Mouse (Mus musculus) forebrain, embryonic 10.5 days (tissue): Measurements from ENCODE around the gene Mab21l2. TPM values are rescaled to one million over a fixed set of nuclear protein-coding genes. Genes with fewer than 3 reads are reported as not detected.

ENCODE experiments used
- DNase-seq: peaks from one replicate; pipeline ENCODE4 v3.0.0-alpha.2; 2017; ENCODE audit warnings: low spot score; ENCODE audit errors: extremely low spot score
- H3K27ac ChIP-seq: fragments of 300-500 bp; sonication (generic); 2 replicates; pipeline ENCODE4 v1.5.1; 2016; ENCODE audit warnings: mild to moderate bottlenecking
- H3K27me3 ChIP-seq: fragments of 300-500 bp; sonication (generic); 2 replicates; pipeline ENCODE4 v1.6.1; 2016; ENCODE audit warnings: mild to moderate bottlenecking; ENCODE audit not compliant: poor library complexity, severe bottlenecking
- H3K36me3 ChIP-seq: fragments of 300-500 bp; sonication (generic); replicated peaks from 2 replicates; pipeline ENCODE4 v1.6.1; 2016; ENCODE audit warnings: mild to moderate bottlenecking, moderate library complexity
- H3K4me1 ChIP-seq: fragments of 300-500 bp; sonication (generic); 2 replicates; pipeline ENCODE4 v1.6.1; 2016
- H3K4me3 ChIP-seq: fragments of 300-500 bp; sonication (generic); 2 replicates; pipeline ENCODE4 v1.5.1; 2016; ENCODE audit warnings: mild to moderate bottlenecking, moderate library complexity
- H3K9me3 ChIP-seq: fragments of 300-500 bp; sonication (generic); 2 replicates; pipeline ENCODE4 v1.6.1; 2016; ENCODE audit warnings: mild to moderate bottlenecking, moderate library complexity
- WGBS: fragments of 180-500 bp; shearing (Covaris S2); methylation state at CpG from one replicate; pipeline ENCODE4 v1.1.7; 2016; 5-methylcytosine and 5-hydroxymethylcytosine counted together
- polyA plus RNA-seq: library from polyadenylated mRNA; unstranded; fragments of >200 nt; fragmentation: Nextera tagmentation; extraction: Ambion mirVana; gene quantifications from 2 replicates; pipeline ENCODE4 v1.2.1, GENCODE M21; 2016

Mab21l2 gene
- polyA plus RNA-seq: 8.4 and 14.7 TPM in 2 replicates

DNA sequence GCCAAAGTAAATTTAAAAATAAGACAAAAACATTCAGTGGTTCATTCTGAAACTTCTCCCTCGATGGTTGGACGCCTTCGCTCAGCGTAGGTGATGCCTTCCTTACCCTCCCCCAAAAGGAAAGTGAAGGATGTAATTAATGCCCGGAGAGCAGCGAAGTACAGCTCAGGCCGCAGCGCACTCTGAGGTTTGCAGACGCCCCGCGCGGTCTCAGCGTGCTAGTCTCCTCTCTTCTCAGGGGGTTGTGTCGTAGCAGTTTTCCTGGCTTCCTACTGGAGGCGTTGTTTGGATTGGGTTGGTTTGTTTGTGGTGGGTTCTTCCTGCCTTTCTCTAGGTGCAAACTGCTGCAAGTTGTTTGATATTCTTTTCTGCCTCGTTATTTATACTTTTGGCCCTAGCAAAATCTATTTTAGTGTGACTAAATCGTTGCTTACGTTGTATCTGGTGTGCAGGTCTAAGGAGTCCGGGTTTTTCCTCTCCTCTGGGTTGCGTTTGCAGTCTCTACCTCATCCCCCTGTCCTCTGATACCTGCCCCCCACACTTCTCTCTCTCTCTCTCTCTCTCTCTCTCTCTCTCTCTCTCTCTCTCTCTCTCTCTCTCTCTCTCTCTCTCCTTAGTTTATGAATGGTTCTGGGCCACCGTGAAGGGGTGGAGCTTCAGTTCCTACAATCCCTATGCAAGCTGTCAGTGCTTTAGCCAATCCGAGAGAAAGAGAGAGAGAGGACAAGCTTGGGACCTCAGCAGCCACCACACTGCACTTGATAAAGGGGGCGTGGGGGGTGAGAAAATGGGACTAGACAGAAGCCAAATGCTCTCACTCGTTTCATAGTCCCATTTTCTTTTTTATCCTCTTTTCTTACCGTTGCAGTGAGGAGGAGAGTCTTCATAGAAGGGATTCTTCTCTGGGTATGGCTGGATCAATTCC lies at the start of gene Mab21l2:
Gene Mab21l2, minus strand, starts transcription at position 539 of the 925 bp plus-strand sequence.
- no peaks in the 10 kb centered on the region for H3K36me3 ChIP-seq
- H3K4me1 ChIP-seq: peaks cover 58% of the 10 kb centered on the region
- WGBS: 0% methylated on average over 25 of the region's 25 CpGs
- peaks cover 100% of the 10 kb centered on the region for H3K27me3 ChIP-seq
- H3K27ac ChIP-seq: peak within 1 kb of the TSS; percentile 77
- H3K9me3 ChIP-seq: no peaks in the 10 kb centered on the region
- H3K4me3 ChIP-seq: peak within 1 kb of the TSS; percentile 55
- peak; percentile 58 for DNase-seq

DNA sequence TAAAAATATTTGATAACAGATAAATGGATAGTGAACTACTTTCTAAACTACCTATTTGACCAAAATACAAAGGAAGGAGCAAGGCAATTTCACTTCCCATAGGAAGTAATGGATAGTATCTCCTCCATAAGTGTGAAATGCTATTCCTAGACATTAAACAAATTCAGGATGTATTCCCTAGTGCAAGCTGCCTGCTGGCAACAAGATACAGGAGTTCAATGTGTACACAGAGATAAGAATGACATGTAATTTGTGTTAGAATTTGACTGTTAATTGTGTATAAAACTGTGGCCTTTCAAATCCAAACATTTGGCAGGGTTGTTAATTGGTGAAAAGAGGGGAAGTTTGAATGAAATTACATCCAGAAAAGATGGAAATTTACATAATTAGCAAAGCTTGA lies 26.9 kb upstream of the Mab21l2 start:
- H3K36me3 ChIP-seq: no peaks in the 10 kb centered on the region
- no peak for DNase-seq
- no peak overlapping the region for H3K4me3 ChIP-seq
- H3K9me3 ChIP-seq: no peaks in the 10 kb centered on the region
- no peak overlapping the region for H3K27ac ChIP-seq
- H3K4me1 ChIP-seq: peaks cover 24% of the 10 kb centered on the region
- peaks cover 100% of the 10 kb centered on the region for H3K27me3 ChIP-seq

DNA sequence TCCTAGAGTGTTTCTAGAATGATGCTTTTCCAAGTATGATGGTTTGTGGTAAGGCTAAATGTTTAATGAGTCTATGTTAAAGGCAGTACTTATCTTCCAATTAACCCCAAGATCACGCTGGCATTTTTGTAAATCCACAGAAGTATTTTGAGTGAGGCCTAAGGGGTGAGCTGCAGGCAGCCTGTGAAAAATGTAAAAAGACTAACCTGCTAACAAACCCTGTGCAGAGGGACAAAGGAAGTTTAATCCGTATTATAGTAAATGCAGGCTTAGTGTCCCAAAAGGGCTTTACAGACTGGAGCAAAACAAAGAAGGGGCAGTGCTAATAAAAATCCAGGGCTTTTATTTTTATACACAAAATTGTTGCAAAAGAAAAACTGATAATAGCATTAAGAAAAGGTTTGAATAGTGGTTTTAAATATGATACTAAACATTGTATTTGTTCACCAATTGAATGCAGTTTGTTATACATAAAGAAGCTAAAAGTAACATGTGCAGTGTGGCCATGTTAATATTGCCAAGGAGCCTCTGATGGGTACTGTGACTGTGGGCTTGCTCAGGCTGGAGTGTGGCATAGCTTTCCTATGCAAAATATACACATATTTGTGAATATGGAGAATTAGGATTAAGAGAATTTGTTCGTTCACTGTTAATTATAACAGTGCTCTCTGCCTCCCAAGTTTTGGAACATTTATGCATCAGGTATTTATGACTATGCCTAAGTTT lies 24.3 kb upstream of the Mab21l2 start:
- H3K9me3 ChIP-seq: no peaks in the 10 kb centered on the region
- peaks cover 24% of the 10 kb centered on the region for H3K4me1 ChIP-seq
- DNase-seq: no peak
- no peak overlapping the region for H3K27ac ChIP-seq
- no peak overlapping the region for H3K4me3 ChIP-seq
- H3K27me3 ChIP-seq: peaks cover 100% of the 10 kb centered on the region
- 15% methylated on average over 3 of the region's 3 CpGs for WGBS
- no peaks in the 10 kb centered on the region for H3K36me3 ChIP-seq

DNA sequence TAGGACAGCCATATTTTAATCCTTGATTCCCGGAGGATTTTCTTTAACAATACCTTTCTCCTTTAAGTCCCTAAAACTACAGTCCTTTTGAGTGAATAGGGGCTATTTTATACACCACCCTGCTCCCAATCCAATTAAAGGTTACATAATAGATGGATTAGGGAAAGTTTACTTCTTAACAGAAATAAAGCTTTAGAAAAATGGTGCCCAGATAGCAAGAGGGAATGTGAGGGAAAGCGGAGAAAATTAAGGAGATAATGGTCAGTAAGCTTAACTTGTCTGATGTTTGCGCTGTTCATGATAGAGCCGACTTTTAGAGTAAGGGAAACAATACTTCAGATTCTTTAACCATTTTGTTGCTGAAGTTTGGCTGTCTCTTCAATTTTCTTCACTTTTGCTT lies 23.1 kb upstream of the Mab21l2 start:
- 8% methylated on average over 4 of the region's 4 CpGs for WGBS
- peaks cover 24% of the 10 kb centered on the region for H3K4me1 ChIP-seq
- no peaks in the 10 kb centered on the region for H3K9me3 ChIP-seq
- no peak for DNase-seq
- H3K4me3 ChIP-seq: no peak overlapping the region
- peaks cover 100% of the 10 kb centered on the region for H3K27me3 ChIP-seq
- H3K36me3 ChIP-seq: no peaks in the 10 kb centered on the region
- no peak overlapping the region for H3K27ac ChIP-seq

DNA sequence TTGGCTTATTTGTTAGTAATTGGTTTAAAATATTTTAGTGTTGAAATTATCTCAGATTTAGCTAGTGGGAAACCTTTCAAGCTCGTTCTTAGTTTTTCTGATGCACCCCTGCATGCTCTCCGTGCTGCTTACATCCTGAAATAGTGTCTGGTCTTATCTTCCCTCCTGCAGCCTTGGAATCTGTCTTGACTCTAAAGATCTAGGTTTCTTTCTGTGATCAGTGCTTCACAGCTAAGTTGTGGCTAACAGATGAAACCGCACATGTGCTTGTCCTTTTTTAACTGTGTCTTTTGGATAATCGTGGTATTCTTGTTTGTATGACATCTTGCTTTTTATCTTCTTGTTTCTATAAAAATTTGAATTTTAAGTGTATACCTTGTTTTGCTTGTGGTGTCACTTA lies 18.9 kb upstream of the Mab21l2 start:
- DNase-seq: no peak
- Histone ChIP-seq H3K27me3 (peaks cover 100% of the 10 kb centered on the region), H3K4me3 (no peak overlapping the region), H3K27ac (no peak overlapping the region), H3K4me1 (peaks cover 16% of the 10 kb centered on the region), H3K36me3 (no peaks in the 10 kb centered on the region), H3K9me3 (no peaks in the 10 kb centered on the region)
- 79% methylated on average over 4 of the region's 4 CpGs for WGBS

DNA sequence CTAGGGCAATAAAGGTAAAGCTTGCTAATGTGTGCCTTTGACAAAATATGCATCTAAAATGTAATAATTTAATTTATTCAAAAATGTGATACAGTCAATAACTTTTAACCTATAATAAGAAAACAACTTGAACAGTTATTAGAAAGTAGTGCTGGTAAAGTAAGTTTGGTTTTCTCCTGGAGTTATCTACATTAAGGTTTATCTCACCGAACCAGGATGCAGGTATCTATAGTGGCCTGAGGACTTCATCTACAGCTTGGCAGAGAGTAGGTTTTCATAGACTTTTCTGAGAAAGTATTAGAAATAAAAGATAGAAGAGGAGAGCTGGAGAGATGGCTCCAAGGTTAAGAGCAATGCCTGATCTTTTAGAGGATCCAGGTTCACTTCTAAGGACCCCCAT lies 13.0 kb upstream of the Mab21l2 start:
- H3K9me3 ChIP-seq: no peaks in the 10 kb centered on the region
- no peak overlapping the region for H3K27ac ChIP-seq
- no peak overlapping the region for H3K4me3 ChIP-seq
- 91% methylated on average over 1 of the region's 1 CpGs for WGBS
- H3K4me1 ChIP-seq: no peaks in the 10 kb centered on the region
- H3K27me3 ChIP-seq: peaks cover 100% of the 10 kb centered on the region
- DNase-seq: no peak
- no peaks in the 10 kb centered on the region for H3K36me3 ChIP-seq

DNA sequence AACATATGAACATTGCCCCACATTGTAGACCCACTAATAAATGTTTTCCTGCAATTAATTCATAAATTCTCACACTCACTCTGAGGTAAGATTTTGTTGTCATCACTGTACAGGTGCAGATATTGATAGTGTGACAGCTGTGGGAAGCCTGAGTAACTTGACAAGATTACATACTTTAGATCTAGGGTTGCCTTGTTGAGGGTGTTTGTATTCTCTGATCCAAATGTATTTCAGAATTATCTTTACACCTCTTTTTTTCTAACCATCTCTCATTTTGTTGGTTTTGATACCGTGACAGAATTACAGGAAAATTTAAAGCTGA lies 12.6 kb upstream of the Mab21l2 start:
- 89% methylated on average over 1 of the region's 1 CpGs for WGBS
- no peak overlapping the region for H3K27ac ChIP-seq
- H3K4me3 ChIP-seq: no peak overlapping the region
- H3K9me3 ChIP-seq: no peaks in the 10 kb centered on the region
- no peaks in the 10 kb centered on the region for H3K4me1 ChIP-seq
- H3K27me3 ChIP-seq: peaks cover 100% of the 10 kb centered on the region
- no peaks in the 10 kb centered on the region for H3K36me3 ChIP-seq
- DNase-seq: no peak

DNA sequence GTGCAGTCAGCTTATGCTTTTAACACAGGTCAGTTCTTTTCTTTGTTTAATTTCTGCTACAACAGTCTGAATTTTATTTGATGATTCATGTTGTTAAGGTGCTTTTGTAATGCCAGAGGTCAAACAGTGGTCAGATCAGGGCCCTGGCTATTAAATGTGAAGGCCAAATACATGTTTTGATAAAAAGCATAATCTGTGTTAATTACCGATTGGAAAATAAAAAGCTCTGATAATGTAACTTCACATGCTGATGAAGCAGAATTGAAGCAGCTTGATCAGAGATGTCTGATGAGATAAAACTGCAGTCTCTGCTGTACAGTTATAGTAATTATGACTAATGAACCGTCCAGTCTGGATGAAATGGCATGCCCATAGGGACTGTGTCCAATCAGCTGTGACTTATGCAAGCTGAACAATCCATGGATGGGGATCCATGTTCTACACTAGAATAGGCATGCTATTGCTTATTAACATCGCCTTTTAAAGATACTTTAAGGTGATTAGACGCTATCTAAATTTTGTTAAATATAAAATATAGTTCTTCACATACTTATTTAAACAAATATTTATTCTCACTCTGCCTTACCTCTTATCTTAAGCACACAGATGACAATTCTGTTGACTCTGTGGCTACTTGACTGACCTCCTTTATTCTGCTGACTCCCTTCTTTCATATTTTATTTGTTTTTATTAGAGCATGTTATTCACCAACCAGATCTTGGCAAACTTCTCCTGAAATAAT lies 12.0 kb upstream of the Mab21l2 start:
- 89% methylated on average over 4 of the region's 4 CpGs for WGBS
- Histone ChIP-seq H3K4me3 (no peak overlapping the region), H3K4me1 (no peaks in the 10 kb centered on the region), H3K27me3 (peaks cover 100% of the 10 kb centered on the region), H3K36me3 (no peaks in the 10 kb centered on the region), H3K9me3 (no peaks in the 10 kb centered on the region), H3K27ac (no peak overlapping the region)
- DNase-seq: no peak

DNA sequence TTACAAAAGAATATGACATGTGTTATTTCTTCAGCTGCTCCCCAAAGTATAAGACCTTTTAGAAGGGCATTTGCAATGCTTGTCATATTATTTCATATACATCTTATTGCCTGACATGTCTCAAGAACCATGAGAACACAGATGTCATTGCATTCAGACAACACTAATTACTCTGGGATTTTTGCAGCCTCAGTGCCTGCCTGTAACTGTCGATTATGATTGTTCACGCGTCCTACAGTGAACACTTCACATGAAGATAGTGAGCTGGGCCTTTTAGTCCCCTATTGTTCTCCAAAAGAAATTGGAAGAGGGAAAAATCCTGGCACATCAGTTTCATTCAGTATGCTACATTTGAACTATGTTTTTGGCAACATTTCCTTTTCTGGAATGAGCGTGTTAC lies 11.2 kb upstream of the Mab21l2 start:
- Histone ChIP-seq H3K36me3 (no peaks in the 10 kb centered on the region), H3K4me1 (no peaks in the 10 kb centered on the region), H3K27me3 (peaks cover 100% of the 10 kb centered on the region), H3K9me3 (no peaks in the 10 kb centered on the region), H3K27ac (no peak overlapping the region), H3K4me3 (no peak overlapping the region)
- DNase-seq: no peak
- WGBS: 89% methylated on average over 4 of the region's 4 CpGs

DNA sequence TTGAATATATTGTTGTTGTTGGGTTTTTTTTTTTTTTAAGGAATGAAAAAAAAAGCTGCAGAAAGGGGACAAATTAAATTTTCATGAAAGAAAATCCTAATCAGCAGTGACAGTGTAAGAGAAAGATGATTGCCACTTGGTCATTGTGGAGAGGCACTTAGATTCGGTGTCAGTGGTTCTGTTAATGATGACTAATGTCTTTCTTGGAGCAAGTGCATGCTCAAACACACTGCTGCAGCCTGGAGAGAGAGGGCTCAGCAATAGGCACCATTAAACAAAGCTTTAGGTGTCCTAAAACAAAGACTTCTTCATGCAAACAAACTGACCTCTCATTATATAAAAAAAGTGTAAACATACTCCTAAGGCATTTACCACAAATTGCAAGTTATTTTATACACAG lies 10.5 kb upstream of the Mab21l2 start:
- no peak for DNase-seq
- H3K9me3 ChIP-seq: no peaks in the 10 kb centered on the region
- no peaks in the 10 kb centered on the region for H3K36me3 ChIP-seq
- no peak overlapping the region for H3K4me3 ChIP-seq
- H3K27ac ChIP-seq: no peak overlapping the region
- peaks cover 100% of the 10 kb centered on the region for H3K27me3 ChIP-seq
- 30% methylated on average over 1 of the region's 1 CpGs for WGBS
- no peaks in the 10 kb centered on the region for H3K4me1 ChIP-seq

DNA sequence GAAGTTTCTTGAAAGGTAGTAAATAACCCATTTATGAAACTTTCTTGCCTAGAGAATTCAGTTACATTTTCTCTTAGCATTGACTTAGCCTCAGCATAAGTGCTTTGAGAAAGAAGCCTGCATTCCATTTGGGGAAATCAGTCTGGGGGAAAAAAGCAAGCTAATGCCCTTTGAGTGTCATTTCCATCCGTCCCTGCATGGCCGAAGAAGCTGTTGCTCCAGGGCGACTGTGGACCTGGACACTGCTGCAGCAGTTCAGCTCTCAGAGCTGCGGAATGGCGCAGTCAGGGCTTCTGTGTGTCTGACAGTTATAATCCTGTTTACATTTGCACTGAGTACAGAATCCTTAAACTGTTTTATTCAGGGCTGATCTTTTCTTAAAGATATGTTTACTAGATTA lies 3.7 kb upstream of the Mab21l2 start:
- Histone ChIP-seq H3K27ac (no peak overlapping the region), H3K27me3 (peaks cover 100% of the 10 kb centered on the region), H3K36me3 (no peaks in the 10 kb centered on the region), H3K4me3 (no peak overlapping the region), H3K4me1 (peaks cover 40% of the 10 kb centered on the region), H3K9me3 (no peaks in the 10 kb centered on the region)
- DNase-seq: no peak
- WGBS: 18% methylated on average over 5 of the region's 5 CpGs

DNA sequence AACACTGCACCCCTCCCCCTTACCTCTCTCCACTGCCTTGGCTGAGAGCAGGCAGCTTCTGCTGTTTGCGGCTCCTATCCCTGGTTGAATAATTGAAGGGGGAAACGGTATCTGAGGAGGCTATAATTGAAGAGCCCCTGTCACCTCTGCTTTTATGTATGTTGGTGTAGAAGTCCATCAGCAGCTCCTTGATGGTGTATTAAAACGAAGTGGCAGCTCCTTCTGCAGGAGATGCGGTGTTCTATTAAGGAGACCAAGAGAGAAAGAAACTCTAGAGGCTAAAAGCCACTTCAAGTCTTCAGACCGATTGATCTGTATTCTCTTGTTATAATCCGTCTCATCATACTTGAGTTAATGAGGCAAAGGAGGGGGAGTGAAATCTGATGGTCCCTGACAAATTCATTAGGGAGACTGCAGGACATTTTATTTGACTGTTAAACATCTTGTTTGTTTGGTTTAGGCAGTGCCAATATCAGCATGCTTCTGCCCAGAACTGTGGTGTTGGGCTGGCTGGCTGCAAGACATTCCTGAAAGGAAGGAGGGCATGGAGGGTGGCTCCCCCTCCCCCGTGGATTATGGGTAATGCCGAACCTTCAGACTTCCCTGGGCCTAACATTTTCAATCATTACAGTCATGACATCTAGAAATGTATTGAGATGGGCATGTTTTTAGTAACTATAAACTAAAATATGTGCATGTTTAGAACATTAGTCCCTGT lies 2.7 kb upstream of the Mab21l2 start:
- Histone ChIP-seq H3K4me3 (peak overlapping the region; percentile 39), H3K27me3 (peaks cover 100% of the 10 kb centered on the region), H3K9me3 (no peaks in the 10 kb centered on the region), H3K27ac (no peak overlapping the region), H3K36me3 (no peaks in the 10 kb centered on the region), H3K4me1 (peaks cover 50% of the 10 kb centered on the region)
- 4% methylated on average over 8 of the region's 8 CpGs for WGBS
- peak; percentile 31 for DNase-seq
